Mouse (Mus musculus): ENCODE results near the gene Rflna.

DNA sequence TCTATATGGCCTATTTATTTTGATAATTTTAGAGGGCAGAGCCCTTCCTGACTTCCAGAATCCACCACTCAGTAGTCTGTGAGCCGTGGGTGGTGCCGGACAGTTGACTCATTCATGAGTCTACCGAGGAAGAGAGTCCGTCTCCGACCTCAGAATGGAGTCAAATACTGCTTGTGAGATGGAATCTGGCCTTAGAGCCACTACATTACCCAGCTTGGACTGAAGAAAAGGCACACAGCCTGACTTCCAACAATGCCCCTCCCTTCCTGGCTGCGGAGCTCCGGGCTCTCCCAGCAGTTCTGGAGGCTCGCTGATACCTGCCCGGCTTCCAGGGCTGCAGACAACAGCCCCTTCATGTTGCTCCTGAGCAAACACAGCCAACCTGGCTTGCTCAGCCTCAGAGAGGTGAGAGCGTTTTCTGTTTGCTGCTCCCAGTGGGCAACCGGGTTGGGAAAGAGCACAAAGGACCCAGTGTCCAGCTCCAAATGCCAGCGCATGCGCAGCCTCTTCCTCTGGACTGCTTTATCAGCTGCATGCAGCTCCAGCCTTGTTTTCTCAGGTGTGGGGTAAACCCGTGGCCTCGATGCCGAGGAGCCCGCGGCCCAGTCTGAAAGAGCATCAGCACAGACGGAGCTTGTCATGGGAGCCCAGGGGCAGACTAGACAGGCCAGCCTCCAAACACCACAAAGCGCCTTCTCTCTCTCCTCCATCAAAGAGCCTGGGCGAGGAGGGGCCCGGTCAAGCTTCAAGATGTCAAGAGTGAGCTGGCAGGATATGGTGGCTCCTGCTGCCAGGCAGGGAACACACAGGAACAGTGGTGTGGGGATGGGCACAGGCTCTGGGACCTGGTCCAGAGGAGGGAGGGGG, 39.0 kb upstream of the Rflna start:
- TF ChIP-seq CTCF (IDR thresholded peaks at IDR 0.05; ENCODE audit: borderline replicate concordance, control insufficient read depth, extremely low read depth, insufficient read depth, low read length, poor library complexity) (no peak), POLR2A (IDR thresholded peaks at IDR 0.05; ENCODE audit: control insufficient read depth, extremely low read depth, insufficient read depth, low read length, poor library complexity) (no peak)

Measured in thymus, adult 2 months (tissue).